In genomic region chr14:51717083-51717482, GRCm38 (mm10) we compare ENCODE assay signal across 43 mouse cellular contexts. TPM values are rescaled to one million over a fixed set of nuclear protein-coding genes. Genes with fewer than 3 reads are reported as not detected.
"Had no signal": no experiment of that assay in that cellular context is flagged by ENCODE, and none has a peak within 500 bp of the region (broad histone marks: within the 10 kb centered on the region; RNA-seq: fewer than 3 reads in every experiment).

Gene Gm5800 (minus strand): TSS chr14:51717183.

- H3K4me3 ChIP-seq: heart, embryonic 10.5 days; heart, embryonic 12.5 days; heart, embryonic 13.5 days; heart, embryonic 15.5 days; hindbrain, embryonic 10.5 days; hindbrain, embryonic 12.5 days; hindbrain, embryonic 13.5 days; hindbrain, embryonic 15.5 days; intestine, embryonic 15.5 days; kidney, embryonic 15.5 days; layer of hippocampus, adult 2 months had no signal

- H3K27ac ChIP-seq: heart, embryonic 10.5 days; heart, embryonic 13.5 days; heart, embryonic 15.5 days; hindbrain, embryonic 10.5 days; hindbrain, embryonic 12.5 days; hindbrain, embryonic 13.5 days; hindbrain, embryonic 14.5 days; hindbrain, embryonic 15.5 days; hindbrain, postnatal 0 days; intestine, embryonic 15.5 days; kidney, embryonic 15.5 days; kidney, postnatal 0 days; layer of hippocampus, adult 2 months had no signal

- H3K27me3 ChIP-seq: heart, embryonic 12.5 days; heart, embryonic 13.5 days; heart, embryonic 15.5 days; hindbrain, embryonic 12.5 days; hindbrain, embryonic 13.5 days; hindbrain, embryonic 15.5 days; intestine, embryonic 15.5 days; kidney, embryonic 15.5 days had no signal

- H3K36me3 ChIP-seq: heart, embryonic 10.5 days; heart, embryonic 12.5 days; heart, embryonic 13.5 days; heart, embryonic 15.5 days; hindbrain, embryonic 10.5 days; hindbrain, embryonic 12.5 days; hindbrain, embryonic 13.5 days; hindbrain, embryonic 15.5 days; intestine, embryonic 15.5 days; kidney, embryonic 15.5 days had no signal

- DNase-seq: heart, postnatal 10 days; heart, postnatal 14 days; heart, postnatal 36 days; heart, postnatal 4 days; kidney, adult 11 months; kidney, adult 18-20 months; kidney, adult 2 months; kidney, adult 8-10 months; kidney, adult 9 months; kidney, postnatal 10 days; kidney, postnatal 14 days; kidney, postnatal 25 days; kidney, postnatal 36 days; kidney, postnatal 4 days; layer of hippocampus, adult 9-11 months; layer of hippocampus, postnatal 36 days had no signal

- H3K4me1 ChIP-seq: heart, embryonic 10.5 days; heart, embryonic 12.5 days; heart, embryonic 13.5 days; heart, embryonic 15.5 days; hindbrain, embryonic 10.5 days; hindbrain, embryonic 12.5 days; hindbrain, embryonic 13.5 days; hindbrain, embryonic 15.5 days; intestine, embryonic 15.5 days; kidney, embryonic 15.5 days had no signal

RNA-seq across cellular contexts. Expression of gene Gm5800, which starts in this region (rescaled TPM):
- polyA plus RNA-seq: heart, embryonic 10.5 days; heart, embryonic 11.5 days; heart, embryonic 12.5 days; heart, embryonic 13.5 days; heart, embryonic 14.5 days; heart, embryonic 15.5 days; heart, embryonic 16.5 days; heart, postnatal 0 days; hindbrain, embryonic 10.5 days; hindbrain, embryonic 11.5 days; hindbrain, embryonic 12.5 days; hindbrain, embryonic 13.5 days; hindbrain, embryonic 14.5 days; hindbrain, embryonic 15.5 days; hindbrain, embryonic 16.5 days; hindbrain, postnatal 0 days; inflammation-experienced regulatory T-cells, adult 6 months; intestine, embryonic 14.5 days; intestine, embryonic 15.5 days; intestine, embryonic 16.5 days; intestine, postnatal 0 days; kidney, adult 2 months; kidney, embryonic 14.5 days; kidney, embryonic 15.5 days; kidney, embryonic 16.5 days; kidney, postnatal 0 days; large intestine, adult 2 months had no signal
